7 mouse cellular contexts compared by ENCODE assay signal in the genomic region with DNA sequence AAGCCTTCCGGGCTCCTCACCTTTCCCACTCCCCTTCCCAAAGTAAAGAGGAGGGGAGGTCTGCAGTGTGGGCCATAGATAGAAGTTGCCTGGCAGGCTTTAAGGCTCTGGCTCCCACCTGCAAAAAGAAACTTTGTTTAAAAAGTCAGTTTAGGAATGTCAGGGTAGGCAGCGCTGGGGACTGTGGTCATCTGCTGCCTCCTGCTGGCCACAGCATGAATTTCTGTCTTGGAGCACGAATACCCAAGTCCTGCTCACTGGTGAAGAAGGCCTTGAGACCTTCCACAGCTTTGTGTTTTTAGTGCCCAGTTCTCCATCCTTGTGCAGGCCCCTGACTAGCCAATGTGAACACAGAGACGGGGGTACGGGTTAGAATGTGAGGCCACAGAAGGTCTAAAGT.
DNase-seq lines count a peak whose midpoint lies in the region; TF ChIP-seq lines count a peak whose summit lies in the region.

No protein-coding gene starts in this region.

- no peak for TF ChIP-seq EP300 in CH12.LX (IDR thresholded peaks at IDR 0.05; ENCODE audit: low read length)

- peaks cover 19 to 35% of the 10 kb centered on the region in 2 experiments for H3K4me1 ChIP-seq in CH12.LX (ENCODE audit: control insufficient read depth in 1 of 2, insufficient read depth in 2 of 2)

- peak; percentile 97 to 99 for TF ChIP-seq CTCF in CH12.LX (conservative IDR thresholded peaks at IDR 0.05 in 1 of 2, IDR thresholded peaks at IDR 0.05 in 1 of 2; ENCODE audit: low read depth in 2 of 2, low read length in 2 of 2)

- dilution Hi-C loops in CH12.LX (cut with MboI; ENCODE audit: extremely low pct_ligation_motif_present, extremely low pct_unique_long_range_greater_than_20kb, low sequenced_read_pairs), result loop anchor here (25.0 kb wide), 1 partner anchor 123 kb away; no protein-coding TSS in a partner anchor

- no peak overlapping the region for H3K27ac ChIP-seq in CH12.LX (ENCODE audit: insufficient read depth, low read depth)

- no peak overlapping the region for H3K4me2 ChIP-seq in CH12.LX (ENCODE audit: insufficient read depth, low read depth, poor library complexity, severe bottlenecking)

- DNase-seq in B cell, adult 2 months, result peak; percentile 84 to 85
- peak; percentile 78 for DNase-seq in CH12.LX (ENCODE audit: extremely low read depth)
- DNase-seq in cerebellum, adult 18-20 months, result peak; percentile 41 to 70
- peak; percentile 61 for DNase-seq in gastrocnemius, postnatal 14 days
- peak; percentile 30 for DNase-seq in layer of hippocampus, adult 9-11 months
- peak; percentile 73 to 84 for DNase-seq in lung, postnatal 4 days
- peak; percentile 53 to 72 for DNase-seq in spleen, postnatal 14 days (ENCODE audit: low spot score in 2 of 2)

- H3K9me3 ChIP-seq in CH12.LX (replicated peaks; ENCODE audit: low read length), result peaks cover 11% of the 10 kb centered on the region

- no peak; the same call in none of the 2 replicates for TF ChIP-seq RAD21 in CH12.LX (IDR thresholded peaks at IDR 0.05; ENCODE audit: low read depth, low read length)

- intact Hi-C loops in gastrocnemius, postnatal 14 days (cut with DNase I; ENCODE audit: low total_unique reads), result loop anchor here (2.0 to 5.0 kb wide), 3 partner anchors 48 to 288 kb away; no protein-coding TSS in a partner anchor

- no peak overlapping the region for H3K9ac ChIP-seq in CH12.LX (ENCODE audit: insufficient read depth, low read depth)

- no peaks in the 10 kb centered on the region for H3K79me2 ChIP-seq in CH12.LX (replicated peaks; ENCODE audit: control insufficient read depth, extremely low read depth, insufficient read depth, poor library complexity, severe bottlenecking)

- in situ Hi-C loops in CH12.LX (cut with MboI; ENCODE audit: low pct_ligation_motif_present, low pct_unique_long_range_greater_than_20kb, low sequenced_read_pairs), result loop anchor here (5.0 kb wide), 3 partner anchors 48 to 283 kb away; no protein-coding TSS in a partner anchor

- no peaks in the 10 kb centered on the region for H3K27me3 ChIP-seq in CH12.LX (replicated peaks)

- H3K4me3 ChIP-seq in CH12.LX (replicated peaks in 1 of 3; ENCODE audit: low read depth in 2 of 3, low read length in 2 of 3, poor library complexity in 1 of 3), result no peak overlapping the region

- peaks cover 72 to 85% of the 10 kb centered on the region in 2 experiments for H3K36me3 ChIP-seq in CH12.LX (replicated peaks in 1 of 2; ENCODE audit: control insufficient read depth in 1 of 2, insufficient read depth in 1 of 2, low read length in 1 of 2)

- no peak for TF ChIP-seq POLR2A in CH12.LX (IDR thresholded peaks at IDR 0.05; ENCODE audit: low read depth, low read length)

TF ChIP-seq in CH12.LX, 34 proteins besides CTCF, POLR2A, EP300 and RAD21:
- TF ChIP-seq NELFE (IDR thresholded peaks at IDR 0.05; ENCODE audit: low read depth, low read length) (peak; percentile 41; the same call in 1 of the 2 replicates), NRF1 (IDR thresholded peaks at IDR 0.05; ENCODE audit: low read depth, low read length) (0 out of 2 replicates have a peak, but pooled peaks have one; percentile 29), ELF1 (IDR thresholded peaks at IDR 0.05; ENCODE audit: low read depth, low read length) (no peak), JUND (conservative IDR thresholded peaks at IDR 0.05; ENCODE audit: low read depth, low read length) (no peak), SIN3A (IDR thresholded peaks at IDR 0.05; ENCODE audit: low read length) (no peak), MEF2A (IDR thresholded peaks at IDR 0.05; ENCODE audit: borderline replicate concordance, low read depth, low read length) (0 out of 2 replicates have a peak, but pooled peaks have one; percentile 15), CHD1 (IDR thresholded peaks at IDR 0.05; ENCODE audit: low read depth, low read length) (no peak), HCFC1 (IDR thresholded peaks at IDR 0.05; ENCODE audit: low read depth, low read length) (no peak; the same call in 1 of the 2 replicates), CHD2 (IDR thresholded peaks at IDR 0.05; ENCODE audit: low read length) (no peak), E2F4 (IDR thresholded peaks at IDR 0.05; ENCODE audit: insufficient replicate concordance, low read depth, low read length) (no peak), MAZ (IDR thresholded peaks at IDR 0.05; ENCODE audit: low read depth, low read length) (no peak), GABPA (IDR thresholded peaks at IDR 0.05; ENCODE audit: insufficient replicate concordance, low read depth, low read length) (no peak), RCOR1 (conservative IDR thresholded peaks at IDR 0.05; ENCODE audit: low read depth, low read length) (no peak), MAX (IDR thresholded peaks at IDR 0.05; ENCODE audit: low read length) (no peak), POLR2AphosphoS2 (IDR thresholded peaks at IDR 0.05; ENCODE audit: low read depth, low read length) (no peak), TCF12 (IDR thresholded peaks at IDR 0.05; ENCODE audit: low read depth, low read length) (peak; percentile 44), ZC3H11A (IDR thresholded peaks at IDR 0.05; ENCODE audit: low read depth, low read length) (peak; percentile 92), USF2 (conservative IDR thresholded peaks at IDR 0.05; ENCODE audit: low read depth, low read length) (no peak), ETS1 (conservative IDR thresholded peaks at IDR 0.05; ENCODE audit: low read depth, low read length) (no peak), SMC3 (IDR thresholded peaks at IDR 0.05; ENCODE audit: low read depth, low read length) (peak; percentile 98)

Comparison
In these comparisons a context has a peak if more than half of its experiments do, and no peak if none do; other contexts are left out.
1. DNase-seq: peak in every context shown above with its lines; median percentile 84 in B cell, adult 2 months; 78 in lung, postnatal 4 days; 78 in CH12.LX; 62 in spleen, postnatal 14 days; 61 in gastrocnemius, postnatal 14 days; 56 in cerebellum, adult 18-20 months; 30 in layer of hippocampus, adult 9-11 months.